Mouse (Mus musculus) embryo, embryonic 11.5 days (tissue): ENCODE measurements around the gene Zswim4.

Experiments used
- DNase-seq: peaks from one replicate; pipeline ENCODE4 v3.0.0-alpha.2; 2012; ENCODE audit warnings: low read depth, low spot score

Zswim4 gene

GRCm38 (mm10) chr8:84183261-84184084, 53.4 kb downstream of the Zswim4 start:
- no peak for DNase-seq

GRCm38 (mm10) chr8:84182833-84183232, 54.0 kb downstream of the Zswim4 start:
- no peak for DNase-seq

DNA sequence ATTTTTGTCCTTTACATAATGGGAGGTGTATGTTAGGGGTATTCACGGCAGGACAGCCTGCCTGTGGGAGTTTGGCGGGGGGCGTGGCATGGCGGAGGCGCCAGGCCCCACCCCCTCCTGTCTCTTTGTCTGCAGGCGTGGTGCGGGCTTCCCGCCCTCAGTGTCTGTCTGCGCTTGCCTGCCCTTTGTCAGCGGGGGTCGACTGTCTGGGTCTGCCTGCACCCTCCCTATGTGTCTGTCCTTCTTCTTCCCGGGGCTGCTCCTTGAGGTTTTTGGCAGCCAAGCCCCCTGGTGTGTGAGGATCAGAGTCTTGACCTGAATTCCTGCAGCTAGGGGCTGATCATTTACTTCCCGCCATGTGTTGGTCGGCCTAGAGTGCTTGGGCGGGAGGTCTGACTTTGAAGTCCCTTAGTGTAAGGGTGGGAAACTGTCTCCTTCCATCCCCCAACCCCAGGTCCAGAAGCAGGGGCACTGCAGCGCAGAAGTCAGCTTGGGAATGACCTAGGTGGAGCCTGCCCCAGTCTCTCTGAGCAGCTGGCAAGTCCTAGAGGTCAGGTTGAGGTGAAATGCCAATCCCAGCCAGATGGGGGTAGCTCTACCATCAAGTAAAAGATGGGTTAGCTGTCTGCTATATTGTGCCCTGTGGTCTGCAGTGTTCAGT, 56.2 kb downstream of the Zswim4 start:
- no peak for DNase-seq

DNA sequence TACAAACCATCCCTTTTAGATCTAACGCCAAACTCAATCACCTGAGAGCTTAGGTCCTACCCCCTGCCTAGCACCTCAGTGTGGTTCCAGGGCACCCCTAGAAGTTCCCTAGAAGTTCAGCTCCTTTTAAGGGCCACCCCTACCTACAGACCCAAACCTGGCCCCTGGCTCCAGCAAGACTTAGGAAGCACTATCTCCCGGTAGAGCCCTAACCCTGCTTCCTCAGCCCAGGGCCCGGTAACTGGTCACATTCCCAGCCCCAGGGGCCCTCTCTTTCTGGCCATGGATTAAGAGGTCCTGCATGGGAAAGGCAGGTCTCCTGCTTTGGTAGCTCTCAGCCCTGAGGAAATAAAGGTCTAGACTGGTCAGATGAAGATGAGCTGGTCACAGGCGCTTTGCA, 56.9 kb downstream of the Zswim4 start:
- DNase-seq = no peak

- no peak for DNase-seq
These were observed 58.3 kb downstream of the Zswim4 start for GRCm38 (mm10) chr8:84178592-84178991.

DNA sequence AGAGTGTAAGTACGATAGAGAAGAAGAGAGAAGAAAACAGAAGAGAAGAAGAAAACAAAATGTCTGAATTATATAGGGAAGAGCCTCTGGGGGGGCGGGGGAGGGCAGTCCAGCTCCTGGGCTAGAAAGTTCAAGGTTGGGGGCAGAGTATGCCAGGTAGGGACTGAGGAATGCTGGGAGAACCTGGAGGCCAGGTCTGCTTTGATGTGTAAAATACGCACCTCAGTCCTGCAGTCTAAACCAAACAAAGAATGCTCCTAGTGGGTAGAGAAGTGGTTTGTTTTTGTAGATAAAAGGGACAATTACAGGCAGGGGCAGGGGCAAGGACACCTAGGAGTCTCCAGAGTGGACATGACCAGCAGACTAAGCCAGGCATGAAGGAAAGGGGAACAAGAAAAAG, 59.5 kb downstream of the Zswim4 start:
- no peak for DNase-seq

DNA sequence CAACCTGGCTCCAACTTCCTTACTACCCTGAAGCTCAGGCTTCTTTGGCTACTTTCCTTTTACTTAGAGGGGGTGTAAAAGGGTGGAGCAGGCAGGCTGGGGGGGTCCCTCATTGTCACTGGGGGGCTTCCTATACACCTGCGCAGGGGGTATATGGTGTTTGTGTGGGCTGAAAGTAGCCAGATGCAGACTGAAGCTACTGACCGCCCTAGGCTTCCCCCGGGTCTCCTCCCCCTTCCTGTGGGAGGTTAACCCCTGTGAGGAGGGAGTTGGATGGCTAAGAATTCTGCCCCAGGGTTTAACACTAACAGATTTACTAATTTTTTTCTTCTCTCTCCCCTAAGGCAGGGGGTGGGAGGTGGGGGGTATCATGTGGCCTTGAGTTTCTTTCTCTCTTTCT, 60.3 kb downstream of the Zswim4 start:
- no peak for DNase-seq

- no peak for DNase-seq
These were observed 63.0 kb downstream of the Zswim4 start for GRCm38 (mm10) chr8:84173861-84174260.

DNA sequence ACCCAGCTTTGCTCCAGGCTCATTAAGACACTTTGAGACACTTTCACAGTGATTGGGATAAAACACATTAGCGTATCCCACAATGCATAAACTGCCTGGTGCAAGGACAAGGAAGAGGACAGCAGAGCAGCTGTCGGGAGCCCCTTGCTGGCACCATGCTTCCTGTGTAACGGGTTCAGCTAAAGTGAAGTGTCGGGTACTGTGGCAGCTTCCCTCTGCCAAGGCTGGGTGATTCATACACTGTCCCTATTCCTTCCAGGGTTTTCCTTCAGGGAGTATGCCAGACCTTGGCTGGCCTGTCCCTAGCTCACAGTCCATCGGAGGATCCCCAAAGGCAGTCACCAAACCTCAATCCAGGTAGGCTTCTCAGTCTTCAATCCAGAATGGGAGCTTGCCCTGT, 66.8 kb downstream of the Zswim4 start:
- no peak for DNase-seq

DNA sequence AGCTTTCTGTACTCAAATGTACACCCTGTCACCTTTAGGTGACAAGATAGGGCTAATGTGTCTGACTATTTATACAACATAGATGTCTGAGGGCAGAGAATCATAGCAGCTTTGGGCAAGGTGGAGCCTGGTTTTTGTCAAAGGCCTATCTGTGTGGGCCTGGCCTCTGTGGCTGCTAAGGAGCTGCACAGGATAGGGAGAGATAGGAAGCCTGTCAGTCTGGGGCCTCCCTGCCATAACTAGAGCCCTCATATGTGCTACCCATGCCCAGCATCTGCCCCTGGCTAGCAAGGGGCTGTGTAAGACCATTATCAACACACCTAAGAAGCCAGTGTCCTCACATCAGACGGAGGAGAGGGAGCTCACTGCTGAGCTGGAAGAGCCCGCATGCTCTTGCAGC, 69.2 kb downstream of the Zswim4 start:
- DNase-seq = no peak
